Mouse (Mus musculus) heart, embryonic 15.5 days (tissue): ENCODE data around the gene Zfp281. TPM values are rescaled to one million over a fixed set of nuclear protein-coding genes. Genes with fewer than 3 reads are reported as not detected.
A peak's percentile ranks its signal among the peaks of the same experiment; 100 is the strongest.

ENCODE experiments used
- ATAC-seq: fragments of 200-750 bp; cut with Nextera tagmentation; replicated peaks from 2 replicates; pipeline ENCODE4 v1.8.0; 2017; ENCODE audit warnings: low read depth, moderate TSS enrichment; ENCODE audit not compliant: insufficient number of reproducible peaks, insufficient read depth, low FRiP score
- H3K27ac ChIP-seq: fragments of 300-500 bp; sonication (generic); 2 replicates; pipeline ENCODE4 v1.5.1; 2015; ENCODE audit warnings: mild to moderate bottlenecking, inconsistent platforms
- H3K27me3 ChIP-seq: fragments of 300-500 bp; sonication (generic); 2 replicates; pipeline ENCODE4 v1.6.1; 2015; ENCODE audit warnings: inconsistent platforms
- H3K36me3 ChIP-seq: fragments of 300-500 bp; sonication (generic); 2 replicates; pipeline ENCODE4 v1.6.1; 2015; ENCODE audit warnings: mild to moderate bottlenecking, inconsistent platforms
- H3K4me1 ChIP-seq: fragments of 300-500 bp; sonication (generic); replicated peaks from 2 replicates; pipeline ENCODE4 v1.6.1; 2015; ENCODE audit warnings: inconsistent platforms
- H3K4me2 ChIP-seq: fragments of 300-500 bp; sonication (generic); 2 replicates; pipeline ENCODE4 v1.6.1; 2015; ENCODE audit warnings: inconsistent platforms, mild to moderate bottlenecking, moderate library complexity
- H3K4me3 ChIP-seq: fragments of 300-500 bp; sonication (generic); 2 replicates; pipeline ENCODE4 v1.5.1; 2015; ENCODE audit warnings: mild to moderate bottlenecking, inconsistent platforms
- H3K9ac ChIP-seq: fragments of 300-500 bp; sonication (generic); 2 replicates; pipeline ENCODE4 v1.6.1; 2015; ENCODE audit warnings: mild to moderate bottlenecking, inconsistent platforms
- H3K9me3 ChIP-seq: fragments of 300-500 bp; sonication (generic); replicated peaks from 2 replicates; pipeline ENCODE4 v1.6.1; 2016; ENCODE audit warnings: inconsistent platforms
- WGBS: fragments of 180-500 bp; shearing (Covaris S2); methylation state at CpG from one replicate; pipeline ENCODE4 v1.1.7; 2015; ENCODE audit warnings: mixed read lengths; 5-methylcytosine and 5-hydroxymethylcytosine counted together
- polyA plus RNA-seq: library from polyadenylated mRNA; unstranded; fragments of >200 nt; fragmentation: Nextera tagmentation; extraction: Ambion mirVana; gene quantifications from 2 replicates; pipeline ENCODE4 v1.2.1, GENCODE M21; 2015

Zfp281 gene
- 11.7 and 12.6 TPM in 2 replicates for polyA plus RNA-seq

- Histone ChIP-seq H3K36me3 (peaks cover 5% of the 10 kb centered on the region; the same call in 1 of the 2 replicates), H3K4me2 (peak within 1 kb of the TSS; percentile 82), H3K4me3 (peak within 1 kb of the TSS; percentile 93), H3K27ac (peak within 1 kb of the TSS; percentile 94), H3K9me3 (no peaks in the 10 kb centered on the region), H3K9ac (peak within 1 kb of the TSS; percentile 98), H3K27me3 (no peaks in the 10 kb centered on the region), H3K4me1 (peaks cover 29% of the 10 kb centered on the region)
- whole genome bisulfite sequencing, result 2% methylated on average over 45 of the region's 45 CpGs
- ATAC-seq, result peak; percentile 99
Observed at GRCm38 (mm10) chr1:136624146-136625018, at the start of gene Zfp281. Zfp281 (plus strand) TSS chr1:136624901.

- Histone ChIP-seq H3K27ac (no peak overlapping the region), H3K9ac (no peak overlapping the region), H3K9me3 (no peaks in the 10 kb centered on the region), H3K4me3 (no peak overlapping the region), H3K4me2 (peak overlapping the region; percentile 42), H3K27me3 (no peaks in the 10 kb centered on the region), H3K36me3 (no peaks in the 10 kb centered on the region), H3K4me1 (peaks cover 5% of the 10 kb centered on the region; the same call in 1 of the 2 replicates)
- 26% methylated on average over 16 of the region's 16 CpGs for WGBS
- ATAC-seq, result 0 out of 2 replicates have a peak, but pooled peaks have one; percentile 22
Observed at GRCm38 (mm10) chr1:136577890-136578663, 46.6 kb upstream of the Zfp281 start.

- no peaks in the 10 kb centered on the region for H3K9me3 ChIP-seq
- H3K9ac ChIP-seq, result no peak overlapping the region
- no peaks in the 10 kb centered on the region for H3K27me3 ChIP-seq
- no peaks in the 10 kb centered on the region for H3K36me3 ChIP-seq
- H3K4me3 ChIP-seq, result no peak overlapping the region
- WGBS, result 81% methylated on average over 14 of the region's 14 CpGs
- no peak for ATAC-seq
- H3K4me1 ChIP-seq, result peaks cover 5% of the 10 kb centered on the region; the same call in 1 of the 2 replicates
- no peak overlapping the region for H3K4me2 ChIP-seq
- H3K27ac ChIP-seq, result no peak overlapping the region
Observed at GRCm38 (mm10) chr1:136579360-136579759, 45.3 kb upstream of the Zfp281 start.

- peaks cover 5% of the 10 kb centered on the region; the same call in 1 of the 2 replicates for H3K4me1 ChIP-seq
- H3K27me3 ChIP-seq, result no peaks in the 10 kb centered on the region
- H3K4me3 ChIP-seq, result no peak overlapping the region
- H3K9me3 ChIP-seq, result no peaks in the 10 kb centered on the region
- H3K27ac ChIP-seq, result no peak overlapping the region
- no peak overlapping the region for H3K4me2 ChIP-seq
- H3K9ac ChIP-seq, result no peak overlapping the region
- no peak for ATAC-seq
- H3K36me3 ChIP-seq, result no peaks in the 10 kb centered on the region
- 70% methylated on average over 8 of the region's 8 CpGs for WGBS
Observed at GRCm38 (mm10) chr1:136580266-136580665, 44.4 kb upstream of the Zfp281 start.

GRCm38 (mm10) chr1:136581841-136582240, 42.9 kb upstream of the Zfp281 start:
- WGBS, result 74% methylated on average over 8 of the region's 8 CpGs

GRCm38 (mm10) chr1:136587761-136588405, 36.8 kb upstream of the Zfp281 start:
- 76% methylated on average over 13 of the region's 13 CpGs for WGBS
- Histone ChIP-seq H3K4me1 (peaks cover 6% of the 10 kb centered on the region), H3K27ac (no peak overlapping the region), H3K27me3 (no peaks in the 10 kb centered on the region), H3K4me2 (no peak overlapping the region), H3K9ac (no peak overlapping the region), H3K36me3 (no peaks in the 10 kb centered on the region), H3K9me3 (no peaks in the 10 kb centered on the region), H3K4me3 (no peak overlapping the region)
- no peak for ATAC-seq

More at GRCm38 (mm10) chr1:136581841-136582240, 42.9 kb upstream of the Zfp281 start:
- H3K36me3 ChIP-seq, result no peaks in the 10 kb centered on the region
- H3K27ac ChIP-seq, result no peak overlapping the region
- H3K4me1 ChIP-seq, result peaks cover 5% of the 10 kb centered on the region; the same call in 1 of the 2 replicates
- H3K27me3 ChIP-seq, result no peaks in the 10 kb centered on the region
- no peaks in the 10 kb centered on the region for H3K9me3 ChIP-seq
- H3K4me3 ChIP-seq, result no peak overlapping the region
- no peak overlapping the region for H3K9ac ChIP-seq
- no peak for ATAC-seq
- H3K4me2 ChIP-seq, result no peak overlapping the region

GRCm38 (mm10) chr1:136588908-136589307, 35.8 kb upstream of the Zfp281 start:
- H3K36me3 ChIP-seq, result no peaks in the 10 kb centered on the region
- H3K4me3 ChIP-seq, result peak overlapping the region; percentile 27
- no peaks in the 10 kb centered on the region for H3K27me3 ChIP-seq
- H3K9ac ChIP-seq, result no peak overlapping the region
- ATAC-seq, result no peak
- H3K27ac ChIP-seq, result no peak overlapping the region
- 19% methylated on average over 9 of the region's 9 CpGs for WGBS
- H3K4me2 ChIP-seq, result peak overlapping the region; percentile 53
- peaks cover 6% of the 10 kb centered on the region for H3K4me1 ChIP-seq
- no peaks in the 10 kb centered on the region for H3K9me3 ChIP-seq

- no peak overlapping the region for H3K4me3 ChIP-seq
- WGBS, result 95% methylated on average over 2 of the region's 2 CpGs
- peaks cover 6% of the 10 kb centered on the region for H3K4me1 ChIP-seq
- H3K4me2 ChIP-seq, result no peak overlapping the region
- H3K9ac ChIP-seq, result no peak overlapping the region
- no peaks in the 10 kb centered on the region for H3K9me3 ChIP-seq
- H3K36me3 ChIP-seq, result no peaks in the 10 kb centered on the region
- ATAC-seq, result no peak
- no peak overlapping the region for H3K27ac ChIP-seq
- no peaks in the 10 kb centered on the region for H3K27me3 ChIP-seq
Observed at GRCm38 (mm10) chr1:136592741-136593140, 32.0 kb upstream of the Zfp281 start.

- Histone ChIP-seq H3K9me3 (no peaks in the 10 kb centered on the region), H3K4me1 (no peaks in the 10 kb centered on the region), H3K9ac (no peak overlapping the region), H3K36me3 (no peaks in the 10 kb centered on the region), H3K27ac (no peak overlapping the region), H3K4me3 (no peak overlapping the region), H3K4me2 (no peak overlapping the region), H3K27me3 (no peaks in the 10 kb centered on the region)
- no peak for ATAC-seq
- WGBS, result 82% methylated on average over 5 of the region's 5 CpGs
Observed at GRCm38 (mm10) chr1:136594235-136594850, 30.4 kb upstream of the Zfp281 start.

- Histone ChIP-seq H3K9me3 (no peaks in the 10 kb centered on the region), H3K4me3 (no peak overlapping the region), H3K36me3 (no peaks in the 10 kb centered on the region), H3K27ac (no peak overlapping the region), H3K4me2 (no peak overlapping the region), H3K27me3 (no peaks in the 10 kb centered on the region), H3K4me1 (no peaks in the 10 kb centered on the region), H3K9ac (no peak overlapping the region)
- no peak for ATAC-seq
- 61% methylated on average over 2 of the region's 2 CpGs for WGBS
Observed at GRCm38 (mm10) chr1:136596821-136597220, 27.9 kb upstream of the Zfp281 start.
